Mouse (Mus musculus) CH12.LX (cell line): Measurements from ENCODE around the gene Ctcf. TPM values are rescaled to one million over a fixed set of nuclear protein-coding genes. Genes with fewer than 3 reads are reported as not detected.

Source experiments
- DNase-seq: peaks from one replicate; pipeline ENCODE4 v3.0.0-alpha.2; 2013; ENCODE audit errors: extremely low read depth
- H3K27ac ChIP-seq: 2 replicates; pipeline ENCODE4 v1.5.1; 2012; ENCODE audit warnings: low read depth, mild to moderate bottlenecking, control low read depth, moderate library complexity; ENCODE audit not compliant: insufficient read depth
- H3K27me3 ChIP-seq: replicated peaks from 2 replicates; pipeline ENCODE3; 2012; ENCODE audit warnings: inconsistent platforms
- H3K36me3 ChIP-seq, 2 experiments: replicated peaks in 1 of 2; 2 replicates each; pipeline versions ENCODE3 to v1.6.1; 2012; ENCODE audit warnings: inconsistent platforms in 1 of 2, low read length in 1 of 2, mild to moderate bottlenecking in 1 of 2, mixed read lengths in 1 of 2, moderate library complexity in 1 of 2; ENCODE audit not compliant: control insufficient read depth in 1 of 2, insufficient read depth in 1 of 2
- H3K4me1 ChIP-seq, 2 experiments: 2 replicates each; pipeline ENCODE4 v1.6.1; 2012; ENCODE audit warnings: inconsistent platforms in 1 of 2, moderate library complexity in 1 of 2; ENCODE audit not compliant: insufficient read depth in 2 of 2, control insufficient read depth in 1 of 2
- H3K4me2 ChIP-seq: 2 replicates; pipeline ENCODE4 v1.6.1; 2012; ENCODE audit warnings: low read depth, mild to moderate bottlenecking, control low read depth; ENCODE audit not compliant: poor library complexity, insufficient read depth, severe bottlenecking
- H3K4me3 ChIP-seq, 3 experiments: fragments of 150-350 bp in 1 of 3; sonication (generic) in 1 of 3; replicated peaks in 1 of 3; 2 replicates each; pipeline versions ENCODE3 to v1.5.1; 2011 to 2012; ENCODE audit warnings: low read depth in 2 of 3, low read length in 2 of 3, mild to moderate bottlenecking in 2 of 3, moderate library complexity in 2 of 3, control low read depth in 1 of 3, improper control_type of control experiment in 1 of 3, inconsistent platforms in 1 of 3, mixed read lengths in 1 of 3; ENCODE audit not compliant: poor library complexity in 1 of 3
- H3K79me2 ChIP-seq: replicated peaks from 2 replicates; pipeline ENCODE4 v1.6.1; 2012; ENCODE audit warnings: mild to moderate bottlenecking, moderate library complexity; ENCODE audit not compliant: control insufficient read depth, poor library complexity, insufficient read depth, severe bottlenecking; ENCODE audit errors: extremely low read depth
- H3K9ac ChIP-seq: 2 replicates; pipeline ENCODE4 v1.6.1; 2012; ENCODE audit warnings: low read depth, mild to moderate bottlenecking, control low read depth, moderate library complexity; ENCODE audit not compliant: insufficient read depth
- H3K9me3 ChIP-seq: replicated peaks from 2 replicates; pipeline ENCODE3; 2012; ENCODE audit warnings: low read length, inconsistent platforms, mixed read lengths
- CTCF ChIP-seq, 2 experiments: IDR thresholded peaks in 1 of 2; conservative IDR thresholded peaks in 1 of 2; 2 replicates each; pipeline ENCODE4 v1.5.1; 2011 to 2012; ENCODE audit warnings: low read depth in 2 of 2, low read length in 2 of 2, improper control_type of control experiment in 1 of 2, inconsistent platforms in 1 of 2, mild to moderate bottlenecking in 1 of 2, moderate library complexity in 1 of 2
- ETS1 ChIP-seq: conservative IDR thresholded peaks from 2 replicates; pipeline ENCODE4 v1.6.1; 2012; ENCODE audit warnings: low read depth, mild to moderate bottlenecking, inconsistent platforms, low read length, improper control_type of control experiment, moderate library complexity
- GABPA ChIP-seq: IDR thresholded peaks from 2 replicates; pipeline ENCODE4 v1.6.1; 2012; ENCODE audit warnings: low read depth, low read length, improper control_type of control experiment, inconsistent platforms; ENCODE audit not compliant: insufficient replicate concordance
- HCFC1 ChIP-seq: IDR thresholded peaks from 2 replicates; pipeline ENCODE4 v1.6.1; 2012; ENCODE audit warnings: low read depth, mild to moderate bottlenecking, inconsistent platforms, low read length, improper control_type of control experiment
- JUND ChIP-seq: conservative IDR thresholded peaks from 2 replicates; pipeline ENCODE4 v1.6.1; 2011; ENCODE audit warnings: low read depth, low read length, improper control_type of control experiment
- KAT2A ChIP-seq: IDR thresholded peaks from 2 replicates; pipeline ENCODE4 v1.6.1; 2012; ENCODE audit warnings: low read length, improper control_type of control experiment, inconsistent platforms; ENCODE audit not compliant: insufficient replicate concordance
- MAFK ChIP-seq: IDR thresholded peaks from 2 replicates; pipeline ENCODE4 v1.6.1; 2011; ENCODE audit warnings: low read length, improper control_type of control experiment; ENCODE audit not compliant: insufficient replicate concordance
- MAX ChIP-seq: IDR thresholded peaks from 2 replicates; pipeline ENCODE4 v1.6.1; 2011; ENCODE audit warnings: low read length, improper control_type of control experiment
- MEF2A ChIP-seq: IDR thresholded peaks from 2 replicates; pipeline ENCODE4 v1.6.1; 2014; ENCODE audit warnings: low read depth, mild to moderate bottlenecking, inconsistent platforms, low read length, improper control_type of control experiment, borderline replicate concordance
- NELFE ChIP-seq: IDR thresholded peaks from 2 replicates; pipeline ENCODE4 v1.6.1; 2011; ENCODE audit warnings: low read depth, low read length, improper control_type of control experiment
- POLR2AphosphoS2 ChIP-seq: IDR thresholded peaks from 2 replicates; pipeline ENCODE4 v1.6.1; 2011; ENCODE audit warnings: low read depth, low read length, improper control_type of control experiment
- RAD21 ChIP-seq: IDR thresholded peaks from 2 replicates; pipeline ENCODE4 v1.6.1; 2011; ENCODE audit warnings: low read depth, mild to moderate bottlenecking, low read length, improper control_type of control experiment, moderate library complexity
- RCOR1 ChIP-seq: conservative IDR thresholded peaks from 2 replicates; pipeline ENCODE4 v1.6.1; 2012; ENCODE audit warnings: low read depth, mild to moderate bottlenecking, inconsistent platforms, low read length, improper control_type of control experiment
- ZC3H11A ChIP-seq: IDR thresholded peaks from 2 replicates; pipeline ENCODE4 v1.6.1; 2012; ENCODE audit warnings: low read depth, mild to moderate bottlenecking, inconsistent platforms, low read length, improper control_type of control experiment
- ZMIZ1 ChIP-seq: IDR thresholded peaks from 2 replicates; pipeline ENCODE4 v1.6.1; 2012; ENCODE audit warnings: low read depth, mild to moderate bottlenecking, inconsistent platforms, low read length, improper control_type of control experiment
- dilution Hi-C: fragments of 300-500 bp; cut with MboI; formaldehyde crosslinking; loops from 2 replicates; pipeline ENCODE4 v1.14.3; 2020; ENCODE audit warnings: low sequenced_read_pairs; ENCODE audit not compliant: extremely low pct_unique_long_range_greater_than_20kb, extremely low pct_ligation_motif_present
- in situ Hi-C: fragments of 300-500 bp; cut with MboI; formaldehyde crosslinking; loops from 3 replicates; pipeline ENCODE4 v1.14.3; 2019; ENCODE audit warnings: low sequenced_read_pairs, low pct_ligation_motif_present, low pct_unique_long_range_greater_than_20kb, mixed read lengths
- polyA plus RNA-seq: library from polyadenylated mRNA; unstranded; fragments of >175 nt; gene quantifications from 2 replicates; pipeline ENCODE4 v1.2.1, GENCODE M21; 2012; ENCODE audit warnings: low read depth; ENCODE audit not compliant: insufficient read length
- total RNA-seq, 2 experiments: library from RNA; depleted of rRNA; stranded (reverse); fragments of 300-350 nt in 1 of 2; fragments of >200 nt in 1 of 2; gene quantifications; 2 replicates each; pipeline ENCODE4 v1.2.3; 2012 to 2014

Ctcf gene
- total and polyA plus RNA-seq, 3 experiments = 42.3 to 97.9 (median 52.4) TPM

DNA sequence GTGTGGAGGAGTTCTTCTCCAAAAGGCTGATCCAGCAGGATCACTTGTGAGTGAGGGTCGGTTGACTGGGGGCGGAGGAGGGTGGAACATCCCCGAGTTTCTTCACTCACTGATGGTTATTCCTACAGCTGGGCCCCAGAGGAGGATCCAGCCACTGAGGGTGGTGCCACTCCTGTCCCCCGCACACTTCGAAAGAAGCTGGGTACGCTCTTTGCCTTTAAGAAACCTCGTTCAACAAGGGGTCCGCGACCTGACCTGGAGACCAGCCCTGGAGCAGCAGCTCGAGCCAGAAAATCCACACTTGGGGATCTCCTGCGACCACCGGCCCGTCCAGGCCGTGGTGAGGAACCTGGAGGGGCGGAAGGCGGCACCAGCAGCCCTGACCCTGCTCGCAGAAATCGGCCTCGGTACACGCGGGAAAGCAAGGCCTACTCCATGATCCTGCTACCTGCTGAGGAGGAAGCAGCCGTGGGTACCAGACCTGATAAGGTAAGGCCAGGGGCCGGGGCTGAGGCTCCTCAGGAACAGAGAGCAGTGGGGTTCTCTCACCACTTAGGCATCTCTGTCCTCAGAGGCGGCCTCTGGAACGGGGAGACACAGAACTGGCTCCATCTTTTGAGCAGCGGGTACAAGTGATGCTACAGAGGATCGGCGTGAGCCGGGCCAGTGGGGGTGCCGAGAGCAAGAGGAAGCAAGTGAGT, 58.9 kb downstream of the Ctcf start:
- in situ Hi-C loops = no loop called here
- no peaks in the 10 kb centered on the region for H3K79me2 ChIP-seq
- H3K9ac ChIP-seq = no peak overlapping the region
- DNase-seq = no peak
- peaks cover 6 to 13% of the 10 kb centered on the region in 2 experiments; a peak in 3 of 4 replicates for H3K4me1 ChIP-seq
- no peak overlapping the region for H3K27ac ChIP-seq
- no peaks in the 10 kb centered on the region for H3K27me3 ChIP-seq
- dilution Hi-C loops = no loop called here
- no peak overlapping the region for H3K4me3 ChIP-seq
- peaks cover 8% of the 10 kb centered on the region for H3K9me3 ChIP-seq
- peaks cover 85 to 95% of the 10 kb centered on the region in 2 experiments for H3K36me3 ChIP-seq
- H3K4me2 ChIP-seq = no peak overlapping the region
- TF ChIP-seq ETS1 (no peak), HCFC1 (no peak), CTCF (conservative IDR thresholded peaks at IDR 0.05 in 1 of 2, IDR thresholded peaks at IDR 0.05 in 1 of 2; ENCODE audit: low read depth in 2 of 2, low read length in 2 of 2) (no peak), KAT2A (no peak), ZMIZ1 (no peak), RCOR1 (no peak), MAFK (no peak), ZC3H11A (no peak), MEF2A (no peak), POLR2AphosphoS2 (no peak), GABPA (no peak)

GRCm38 (mm10) chr8:105697196-105697780, 60.9 kb downstream of the Ctcf start:
- Histone ChIP-seq H3K9ac (no peak overlapping the region), H3K27me3 (no peaks in the 10 kb centered on the region), H3K4me2 (no peak overlapping the region), H3K4me1 (peaks cover 6 to 22% of the 10 kb centered on the region in 2 experiments; a peak in 3 of 4 replicates), H3K9me3 (peaks cover 8% of the 10 kb centered on the region), H3K4me3 (no peak overlapping the region), H3K27ac (no peak overlapping the region), H3K36me3 (peaks cover 66 to 80% of the 10 kb centered on the region in 2 experiments), H3K79me2 (no peaks in the 10 kb centered on the region)
- in situ Hi-C loops = no loop called here
- no peak for DNase-seq
- TF ChIP-seq NELFE = no peak
- TF ChIP-seq MAX = no peak
- no peak for TF ChIP-seq POLR2AphosphoS2
- no peak for TF ChIP-seq ZMIZ1
- no peak for TF ChIP-seq RAD21
- TF ChIP-seq JUND = no peak
- TF ChIP-seq RCOR1 = no peak
- dilution Hi-C loops = no loop called here
